Mouse (Mus musculus) myocyte (in vitro differentiated cells): Measurements from ENCODE around the gene Cd84.

Experiments used
- CEBPB ChIP-seq: IDR thresholded peaks from 2 replicates; pipeline ENCODE4 v1.6.1; 2011; ENCODE audit warnings: mild to moderate bottlenecking, moderate library complexity; ENCODE audit not compliant: poor library complexity, insufficient read depth, severe bottlenecking
- E2F4 ChIP-seq: IDR thresholded peaks from one replicate; pipeline ENCODE4 v1.6.1; 2011; ENCODE audit warnings: mild to moderate bottlenecking, control low read depth, moderate library complexity; ENCODE audit not compliant: insufficient read depth
- MAX ChIP-seq: IDR thresholded peaks from one replicate; pipeline ENCODE4 v1.6.1; 2011; ENCODE audit warnings: low read depth, mild to moderate bottlenecking, control low read depth
- MYOD1 ChIP-seq, 3 experiments: IDR thresholded peaks; one replicate each; pipeline ENCODE4 v1.6.1; 2011; ENCODE audit warnings: control low read depth in 2 of 3, low read depth in 2 of 3, mild to moderate bottlenecking in 2 of 3, moderate library complexity in 1 of 3; ENCODE audit not compliant: insufficient read length in 2 of 3, control insufficient read depth in 1 of 3
- MYOG ChIP-seq, 3 experiments: IDR thresholded peaks; one replicate each; pipeline ENCODE4 v1.6.1; 2011; ENCODE audit warnings: control low read depth in 2 of 3, low read depth in 2 of 3, mild to moderate bottlenecking in 2 of 3; ENCODE audit not compliant: insufficient read length in 2 of 3, control insufficient read depth in 1 of 3, insufficient read depth in 1 of 3
- POLR2A ChIP-seq: IDR thresholded peaks from one replicate; pipeline ENCODE4 v1.6.1; 2011; ENCODE audit warnings: low read depth, mild to moderate bottlenecking, control low read depth, moderate library complexity; ENCODE audit not compliant: insufficient read length
- POLR2AphosphoS2 ChIP-seq: IDR thresholded peaks from one replicate; pipeline ENCODE4 v1.6.1; 2011; ENCODE audit warnings: low read depth, control low read depth; ENCODE audit not compliant: insufficient read length
- REST ChIP-seq: IDR thresholded peaks from one replicate; pipeline ENCODE4 v1.6.1; 2011; ENCODE audit warnings: mild to moderate bottlenecking, control low read depth, moderate library complexity; ENCODE audit not compliant: insufficient read depth, insufficient read length
- SRF ChIP-seq: IDR thresholded peaks from one replicate; pipeline ENCODE4 v1.6.1; 2011; ENCODE audit warnings: low read depth; ENCODE audit not compliant: control insufficient read depth, insufficient read length
- TCF12 ChIP-seq: IDR thresholded peaks from one replicate; pipeline ENCODE4 v1.6.1; 2011; ENCODE audit warnings: mild to moderate bottlenecking, control low read depth; ENCODE audit not compliant: poor library complexity, insufficient read depth, severe bottlenecking
- TCF3 ChIP-seq: IDR thresholded peaks from one replicate; pipeline ENCODE4 v1.6.1; 2011; ENCODE audit warnings: low read depth, control low read depth; ENCODE audit not compliant: insufficient read length
- USF1 ChIP-seq: IDR thresholded peaks from one replicate; pipeline ENCODE4 v1.6.1; 2011; ENCODE audit warnings: low read depth, mild to moderate bottlenecking, control low read depth, moderate library complexity

- no peak for TF ChIP-seq E2F4
- TF ChIP-seq MAX: no peak
- no peak for TF ChIP-seq TCF12
- no peak for TF ChIP-seq CEBPB
- TF ChIP-seq POLR2A: no peak
- TF ChIP-seq MYOD1 (IDR thresholded peaks at IDR 0.05; ENCODE audit: control insufficient read depth in 1 of 3, insufficient read length in 2 of 3, low read depth in 2 of 3): no peak
- no peak for TF ChIP-seq POLR2AphosphoS2
- TF ChIP-seq USF1: no peak
- no peak for TF ChIP-seq TCF3
- no peak for TF ChIP-seq MYOG (IDR thresholded peaks at IDR 0.05; ENCODE audit: control insufficient read depth in 1 of 3, insufficient read depth in 1 of 3, insufficient read length in 2 of 3, low read depth in 2 of 3)
- TF ChIP-seq REST: no peak
- TF ChIP-seq SRF: no peak
These were observed 11.8 kb upstream of the Cd84 start for GRCm38 (mm10) chr1:171827674-171828073.
